Mouse (Mus musculus): ENCODE measurements around the gene 6030468B19Rik. TPM values are rescaled to one million over a fixed set of nuclear protein-coding genes. Genes with fewer than 3 reads are reported as not detected.
"Not testable (repeated sequence)": the region's sequence is repeated elsewhere in the genome, so short reads cannot be mapped to it uniquely, and the experiment has no call there.

The 6030468B19Rik gene
- total and polyA plus RNA-seq, 3 experiments, result 2.7 to 5.1 TPM; not detected in 1

- TF ChIP-seq CHD2 (IDR thresholded peaks at IDR 0.05; ENCODE audit: low read length) (no peak), ZKSCAN1 (IDR thresholded peaks at IDR 0.05; ENCODE audit: low read depth, low read length) (no peak), HCFC1 (IDR thresholded peaks at IDR 0.05; ENCODE audit: low read depth, low read length) (peak; percentile 80), POLR2A (IDR thresholded peaks at IDR 0.05; ENCODE audit: control insufficient read depth in 1 of 2, insufficient read depth in 1 of 2, low read depth in 1 of 2, low read length in 2 of 2, poor library complexity in 1 of 2) (peak; percentile 44 to 55; a peak in 2 of 4 replicates), KAT2A (conservative IDR thresholded peaks at IDR 0.05; ENCODE audit: low read depth, low read length) (no peak; the same call in 1 of the 2 replicates), ETS1 (IDR thresholded peaks at IDR 0.05; ENCODE audit: low read depth, low read length) (peak; percentile 84), USF2 (IDR thresholded peaks at IDR 0.05; ENCODE audit: borderline replicate concordance in 1 of 2, insufficient read depth in 1 of 2, low read depth in 1 of 2, low read length in 2 of 2) (no peak), RCOR1 (IDR thresholded peaks at IDR 0.05; ENCODE audit: low read depth, low read length) (no peak; the same call in 1 of the 2 replicates), TAL1 (IDR thresholded peaks at IDR 0.05; ENCODE audit: low read length) (0 out of 2 replicates have a peak, but pooled peaks have one; percentile 5), MAFK (IDR thresholded peaks at IDR 0.05; ENCODE audit: borderline replicate concordance, low read depth, low read length) (no peak), MAZ (IDR thresholded peaks at IDR 0.05; ENCODE audit: low read depth, low read length) (peak; percentile 42; the same call in 1 of the 2 replicates), GATA1 (IDR thresholded peaks at IDR 0.05; ENCODE audit: low read depth, low read length) (peak; percentile 73), ZC3H11A (IDR thresholded peaks at IDR 0.05; ENCODE audit: low read depth, low read length) (no peak), POLR2AphosphoS2 (IDR thresholded peaks at IDR 0.05; ENCODE audit: low read length) (no peak; the same call in 1 of the 2 replicates)
These were observed 34.9 kb downstream of the 6030468B19Rik start (continued) for GRCm38 (mm10) chr11:117832086-117832969.

- not testable (repeated sequence) for H3K4me3 ChIP-seq (ENCODE audit: control insufficient read depth in 1 of 2, insufficient read depth in 1 of 2, low read depth in 2 of 2, low read length in 2 of 2); DNase-seq (ENCODE audit: low read depth, low spot score); H3K9me3 ChIP-seq (replicated peaks; ENCODE audit: insufficient read depth, low read length); H3K9ac ChIP-seq (ENCODE audit: control insufficient read depth, low read depth, low read length, poor library complexity, severe bottlenecking); H3K27me3 ChIP-seq (ENCODE audit: control insufficient read depth in 1 of 2, insufficient read depth in 2 of 2, low read length in 2 of 2); H3K79me2 ChIP-seq (ENCODE audit: control insufficient read depth, insufficient read depth, low read length, poor library complexity); H3K27ac ChIP-seq (ENCODE audit: control insufficient read depth, low read depth, low read length)
- peak; percentile 69 for TF ChIP-seq ZNF384 (IDR thresholded peaks at IDR 0.05; ENCODE audit: low read depth, low read length)
- H3K36me3 ChIP-seq (ENCODE audit: control insufficient read depth in 1 of 2, insufficient read depth in 2 of 2, low read length in 2 of 2), result peaks cover 0 to 35% of the 10 kb centered on the region in 2 experiments; a peak in 2 of 4 replicates
- H3K4me1 ChIP-seq (ENCODE audit: control insufficient read depth in 1 of 2, insufficient read depth in 2 of 2, low read length in 2 of 2), result peaks cover 23 to 48% of the 10 kb centered on the region in 2 experiments
These were observed 36.0 kb downstream of the 6030468B19Rik start for GRCm38 (mm10) chr11:117833509-117833908.

- no peak for TF ChIP-seq MAFK (IDR thresholded peaks at IDR 0.05; ENCODE audit: borderline replicate concordance, low read depth, low read length)
- TF ChIP-seq RCOR1 (IDR thresholded peaks at IDR 0.05; ENCODE audit: low read depth, low read length), result no peak
- TF ChIP-seq NELFE (IDR thresholded peaks at IDR 0.05; ENCODE audit: low read depth, low read length), result no peak
- TF ChIP-seq ETS1 (IDR thresholded peaks at IDR 0.05; ENCODE audit: low read depth, low read length), result no peak
- Histone ChIP-seq H3K9ac (ENCODE audit: control insufficient read depth, low read depth, low read length, poor library complexity, severe bottlenecking) (no peak overlapping the region), H3K4me3 (ENCODE audit: control insufficient read depth in 1 of 2, insufficient read depth in 1 of 2, low read depth in 2 of 2, low read length in 2 of 2) (no peak overlapping the region)
These were observed 36.6 kb downstream of the 6030468B19Rik start for GRCm38 (mm10) chr11:117834086-117834485.

More at GRCm38 (mm10) chr11:117834086-117834485, 36.6 kb downstream of the 6030468B19Rik start:
- Histone ChIP-seq H3K27me3 (ENCODE audit: control insufficient read depth in 1 of 2, insufficient read depth in 2 of 2, low read length in 2 of 2) (no peaks in the 10 kb centered on the region), H3K4me1 (ENCODE audit: control insufficient read depth in 1 of 2, insufficient read depth in 2 of 2, low read length in 2 of 2) (peaks cover 23 to 45% of the 10 kb centered on the region in 2 experiments), H3K9me3 (replicated peaks; ENCODE audit: insufficient read depth, low read length) (no peaks in the 10 kb centered on the region), H3K79me2 (ENCODE audit: control insufficient read depth, insufficient read depth, low read length, poor library complexity) (no peaks in the 10 kb centered on the region), H3K36me3 (ENCODE audit: control insufficient read depth in 1 of 2, insufficient read depth in 2 of 2, low read length in 2 of 2) (peaks cover 0 to 32% of the 10 kb centered on the region in 2 experiments; a peak in 2 of 4 replicates), H3K27ac (ENCODE audit: control insufficient read depth, low read depth, low read length) (no peak overlapping the region)
- no peak for DNase-seq (ENCODE audit: low read depth, low spot score)

Data from MEL (cell line).